Mouse (Mus musculus): ENCODE measurements around the gene Nde1. TPM values are rescaled to one million over a fixed set of nuclear protein-coding genes. Genes with fewer than 3 reads are reported as not detected.

The Nde1 gene
- 62.8 and 63.2 TPM in 2 replicates for polyA plus RNA-seq (2015; fragmentation: Nextera tagmentation; extraction: Ambion mirVana)

DNA sequence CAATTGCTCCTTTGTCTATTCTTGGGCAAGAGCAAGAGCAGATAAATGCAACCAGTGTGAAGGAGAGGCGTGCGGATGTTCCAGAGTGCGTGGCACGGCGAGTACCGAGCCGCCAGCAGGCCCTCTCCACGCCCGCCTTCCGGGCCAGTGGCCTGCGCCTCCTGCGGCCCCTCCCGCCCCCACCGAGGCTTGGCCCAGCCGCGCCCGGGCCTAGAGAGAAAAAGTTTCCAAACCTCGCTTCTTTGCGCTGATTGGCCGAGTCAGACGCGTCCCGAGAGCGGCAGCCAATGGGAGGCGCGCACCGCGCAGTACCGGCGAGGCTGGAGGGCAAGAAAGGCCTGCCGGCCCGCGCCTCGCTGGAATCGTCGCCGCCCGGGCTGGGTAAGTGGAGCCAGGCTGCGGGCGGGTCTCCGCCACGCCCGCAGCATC is at the start of gene Nde1, which contains the start of gene Marf1:
TSS of gene Nde1 (plus strand) at position 288 of the 429 bp plus-strand sequence.
TSS of gene Marf1 (minus strand) at position 364 of the 429 bp plus-strand sequence.
- Histone ChIP-seq H3K27me3 (no peaks in the 10 kb centered on the region), H3K4me1 (replicated peaks) (peaks cover 33% of the 10 kb centered on the region), H3K9me3 (no peaks in the 10 kb centered on the region), H3K4me2 (replicated peaks) (peak within 1 kb of the TSS; percentile 83), H3K9ac (replicated peaks) (peak within 1 kb of the TSS; percentile 85), H3K27ac (peak within 1 kb of the TSS; percentile 61), H3K4me3 (replicated peaks) (peak within 1 kb of the TSS; percentile 67), H3K36me3 (no peaks in the 10 kb centered on the region)
- WGBS, result under 1% methylated on average over 43 of the region's 43 CpGs
- ATAC-seq, result peak; percentile 82

DNA sequence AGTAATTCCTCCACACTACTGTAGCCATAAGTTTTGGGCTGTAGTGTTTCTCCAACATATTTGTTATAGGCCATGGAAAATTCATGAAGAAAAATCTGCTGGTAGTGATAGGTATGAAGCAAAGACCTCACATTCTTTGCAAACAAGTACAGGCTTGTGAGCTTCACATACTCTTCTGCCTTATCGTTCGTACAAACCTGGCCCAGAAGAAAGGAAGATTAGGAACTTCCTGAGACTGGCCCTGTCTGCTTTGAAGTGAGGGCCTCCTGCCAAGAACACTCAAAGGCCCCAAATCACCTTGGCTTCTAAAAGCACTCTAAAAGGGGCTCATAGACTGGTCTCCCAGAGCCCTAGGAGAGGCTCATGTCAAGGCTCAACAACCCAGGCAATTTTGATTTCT is 45.8 kb upstream of the Nde1 start:
- Histone ChIP-seq H3K9ac (replicated peaks) (no peak overlapping the region), H3K9me3 (no peaks in the 10 kb centered on the region), H3K4me1 (replicated peaks) (no peaks in the 10 kb centered on the region), H3K27ac (no peak overlapping the region), H3K27me3 (no peaks in the 10 kb centered on the region), H3K4me3 (replicated peaks) (no peak overlapping the region), H3K36me3 (peaks cover 75% of the 10 kb centered on the region), H3K4me2 (replicated peaks) (no peak overlapping the region)
- WGBS, result 88% methylated on average over 2 of the region's 2 CpGs
- no peak for ATAC-seq

DNA sequence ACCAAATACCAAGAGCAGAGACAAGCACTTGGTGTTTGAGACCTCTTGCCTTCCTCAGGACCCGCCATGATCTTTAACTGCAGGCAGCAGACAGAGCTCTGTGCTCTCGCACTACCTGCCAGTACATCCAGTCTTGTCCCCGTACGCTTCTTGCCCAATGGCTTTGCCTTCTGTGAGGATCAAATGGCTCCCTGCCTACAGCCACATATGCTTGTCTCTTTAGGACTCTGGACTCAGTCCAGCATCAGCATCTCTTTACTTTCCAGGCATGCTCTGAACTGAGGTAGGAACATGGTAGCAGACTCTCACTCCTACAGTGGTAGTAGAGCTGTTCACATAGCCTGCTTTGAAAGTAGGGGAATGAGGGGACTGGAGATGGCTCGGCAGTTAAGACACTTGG is 42.1 kb upstream of the Nde1 start:
- H3K4me3 ChIP-seq (replicated peaks), result no peak overlapping the region
- H3K36me3 ChIP-seq, result peaks cover 82% of the 10 kb centered on the region
- WGBS, result 96% methylated on average over 5 of the region's 5 CpGs
- H3K9me3 ChIP-seq, result no peaks in the 10 kb centered on the region
- ATAC-seq, result no peak
- H3K27ac ChIP-seq, result no peak overlapping the region
- no peak overlapping the region for H3K4me2 ChIP-seq (replicated peaks)
- H3K4me1 ChIP-seq (replicated peaks), result no peaks in the 10 kb centered on the region
- no peak overlapping the region for H3K9ac ChIP-seq (replicated peaks)
- H3K27me3 ChIP-seq, result no peaks in the 10 kb centered on the region

DNA sequence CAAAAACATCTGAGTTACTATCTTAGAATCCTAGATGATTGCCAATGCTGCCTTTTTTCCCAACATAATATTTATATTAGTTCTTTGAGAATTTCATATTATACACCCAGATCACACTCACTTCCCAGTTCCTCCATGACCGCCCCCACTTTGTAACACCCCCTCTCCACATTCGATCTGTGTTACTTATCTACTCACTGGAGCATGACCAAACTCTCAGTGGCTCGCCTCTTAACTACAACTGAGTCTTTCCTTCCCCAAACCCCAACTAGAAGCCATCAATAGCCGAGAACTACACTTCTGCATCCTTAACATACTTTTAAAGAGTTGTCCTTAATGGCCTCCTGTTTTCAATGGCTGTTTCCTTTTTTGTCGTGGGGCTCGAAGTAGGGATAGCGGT is 41.5 kb upstream of the Nde1 start:
- Histone ChIP-seq H3K9me3 (no peaks in the 10 kb centered on the region), H3K4me2 (replicated peaks) (no peak overlapping the region), H3K36me3 (peaks cover 82% of the 10 kb centered on the region), H3K27me3 (no peaks in the 10 kb centered on the region), H3K4me1 (replicated peaks) (no peaks in the 10 kb centered on the region), H3K9ac (replicated peaks) (no peak overlapping the region), H3K27ac (no peak overlapping the region), H3K4me3 (replicated peaks) (no peak overlapping the region)
- 96% methylated on average over 7 of the region's 7 CpGs for WGBS
- no peak for ATAC-seq

DNA sequence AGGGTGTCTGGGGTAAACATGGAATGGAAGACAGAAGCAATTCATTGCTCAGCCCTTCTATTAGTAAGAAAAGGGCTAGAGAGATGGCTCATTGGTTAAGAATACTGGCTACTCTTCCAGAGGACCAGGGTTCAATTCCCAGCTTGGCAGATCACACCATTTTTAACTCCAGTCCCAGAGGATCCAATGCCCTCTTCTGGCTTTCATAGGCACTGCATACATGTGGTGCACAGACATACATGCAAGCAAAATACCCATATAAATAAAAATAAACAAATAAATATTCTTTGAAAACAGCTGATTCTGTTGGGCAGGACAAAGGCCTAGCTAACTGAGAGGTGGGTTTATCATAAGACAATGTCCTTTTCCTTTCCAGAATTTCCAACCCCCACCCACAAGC is 40.5 kb upstream of the Nde1 start:
- H3K4me2 ChIP-seq (replicated peaks), result no peak overlapping the region
- ATAC-seq, result no peak
- H3K4me3 ChIP-seq (replicated peaks), result no peak overlapping the region
- no peaks in the 10 kb centered on the region for H3K9me3 ChIP-seq
- peaks cover 80% of the 10 kb centered on the region for H3K36me3 ChIP-seq
- no peaks in the 10 kb centered on the region for H3K27me3 ChIP-seq
- H3K9ac ChIP-seq (replicated peaks), result no peak overlapping the region
- no peaks in the 10 kb centered on the region for H3K4me1 ChIP-seq (replicated peaks)
- H3K27ac ChIP-seq, result no peak overlapping the region

DNA sequence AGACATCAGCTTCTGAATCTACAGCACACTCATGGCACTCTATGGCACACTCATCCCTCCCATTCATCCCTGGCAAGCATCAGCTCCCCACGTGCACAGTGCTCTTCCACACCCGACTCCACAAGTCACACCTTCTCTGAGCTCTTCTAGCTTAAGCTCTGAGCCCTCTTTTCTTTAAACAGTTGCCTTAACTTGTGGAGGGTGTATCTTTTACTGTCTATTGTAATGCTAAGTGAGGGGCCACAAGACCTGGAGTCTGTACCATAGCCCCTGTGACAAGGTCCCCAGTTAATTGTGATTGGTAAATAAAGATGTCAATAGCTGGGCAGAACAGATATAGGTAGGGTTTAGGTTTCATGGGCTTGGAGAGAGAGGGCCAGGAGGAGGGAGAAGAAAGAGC is 39.2 kb upstream of the Nde1 start:
- H3K36me3 ChIP-seq, result peaks cover 88% of the 10 kb centered on the region
- no peak for ATAC-seq
- no peaks in the 10 kb centered on the region for H3K9me3 ChIP-seq
- no peak overlapping the region for H3K4me2 ChIP-seq (replicated peaks)
- no peak overlapping the region for H3K27ac ChIP-seq
- H3K4me3 ChIP-seq (replicated peaks), result no peak overlapping the region
- WGBS, result 88% methylated on average over 2 of the region's 2 CpGs
- H3K4me1 ChIP-seq (replicated peaks), result no peaks in the 10 kb centered on the region
- H3K9ac ChIP-seq (replicated peaks), result no peak overlapping the region
- no peaks in the 10 kb centered on the region for H3K27me3 ChIP-seq

DNA sequence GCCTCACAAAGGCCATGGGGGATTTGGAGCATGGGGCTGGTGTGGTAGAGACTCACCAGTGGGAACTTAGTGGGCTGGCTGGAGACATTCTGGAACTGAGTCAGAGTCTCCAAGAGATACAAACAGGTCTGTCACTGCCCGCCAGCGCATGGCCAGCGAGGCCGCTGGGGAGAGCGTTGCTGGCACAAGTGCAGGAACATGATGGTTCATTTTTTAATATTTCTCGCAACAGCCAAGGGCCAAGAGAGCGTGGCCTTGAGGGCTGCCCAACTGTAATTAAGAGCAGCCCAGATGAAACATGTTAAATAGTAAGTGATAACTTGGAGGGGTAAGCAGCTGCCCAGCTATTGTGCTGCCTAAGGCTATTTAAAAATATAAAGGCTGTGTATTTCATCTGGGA is 38.4 kb upstream of the Nde1 start:
- Histone ChIP-seq H3K27me3 (no peaks in the 10 kb centered on the region), H3K27ac (no peak overlapping the region), H3K36me3 (peaks cover 96% of the 10 kb centered on the region), H3K9ac (replicated peaks) (no peak overlapping the region), H3K9me3 (no peaks in the 10 kb centered on the region), H3K4me1 (replicated peaks) (no peaks in the 10 kb centered on the region), H3K4me2 (replicated peaks) (no peak overlapping the region), H3K4me3 (replicated peaks) (no peak overlapping the region)
- no peak for ATAC-seq
- WGBS, result 99% methylated on average over 7 of the region's 7 CpGs

DNA sequence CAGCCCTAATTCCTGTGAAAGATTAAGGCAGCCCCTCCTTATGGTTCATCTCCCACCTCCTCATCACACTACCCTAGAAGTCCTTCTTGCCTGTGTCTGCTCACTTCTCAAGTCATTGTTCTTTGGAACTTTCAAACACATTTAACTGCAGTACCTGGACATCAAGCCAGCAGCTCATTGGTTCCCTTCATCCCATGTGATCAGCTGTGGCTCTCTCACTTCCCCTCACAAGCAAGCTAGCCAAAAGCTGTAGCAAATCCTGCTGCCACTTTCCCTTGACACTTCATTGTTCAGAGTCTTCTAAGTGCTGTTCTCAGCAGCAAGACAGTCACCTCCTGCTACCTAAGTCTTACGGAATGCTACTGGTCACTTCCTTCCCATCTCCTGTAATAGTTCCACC is 37.8 kb upstream of the Nde1 start:
- H3K36me3 ChIP-seq, result peaks cover 97% of the 10 kb centered on the region
- no peak overlapping the region for H3K4me2 ChIP-seq (replicated peaks)
- no peaks in the 10 kb centered on the region for H3K9me3 ChIP-seq
- no peak overlapping the region for H3K27ac ChIP-seq
- H3K4me1 ChIP-seq (replicated peaks), result no peaks in the 10 kb centered on the region
- no peaks in the 10 kb centered on the region for H3K27me3 ChIP-seq
- ATAC-seq, result no peak
- no peak overlapping the region for H3K9ac ChIP-seq (replicated peaks)
- WGBS, result 97% methylated on average over 1 of the region's 1 CpGs
- H3K4me3 ChIP-seq (replicated peaks), result no peak overlapping the region

DNA sequence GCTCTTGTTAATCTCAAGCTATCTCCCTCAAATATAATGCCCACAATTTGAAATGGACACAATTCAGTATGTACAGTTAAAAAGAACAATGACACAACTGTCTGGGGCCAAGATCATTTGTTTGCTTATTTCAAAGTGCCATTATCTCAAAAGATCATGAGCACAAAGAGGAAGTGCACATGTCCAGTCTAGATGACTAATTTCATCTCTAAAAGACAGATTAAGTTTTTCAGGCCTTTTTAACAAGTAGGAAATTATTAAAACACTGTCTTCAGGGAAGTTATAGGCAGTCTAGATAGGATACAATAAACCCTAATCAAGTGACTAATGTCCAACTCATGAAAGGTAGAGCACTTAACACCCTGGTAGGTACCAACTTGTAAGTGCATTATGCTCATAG is 34.1 kb upstream of the Nde1 start:
- H3K9ac ChIP-seq (replicated peaks), result no peak overlapping the region
- no peak overlapping the region for H3K27ac ChIP-seq
- H3K9me3 ChIP-seq, result no peaks in the 10 kb centered on the region
- H3K27me3 ChIP-seq, result no peaks in the 10 kb centered on the region
- no peak overlapping the region for H3K4me3 ChIP-seq (replicated peaks)
- H3K4me2 ChIP-seq (replicated peaks), result no peak overlapping the region
- ATAC-seq, result no peak
- no peaks in the 10 kb centered on the region for H3K4me1 ChIP-seq (replicated peaks)
- peaks cover 96% of the 10 kb centered on the region for H3K36me3 ChIP-seq

DNA sequence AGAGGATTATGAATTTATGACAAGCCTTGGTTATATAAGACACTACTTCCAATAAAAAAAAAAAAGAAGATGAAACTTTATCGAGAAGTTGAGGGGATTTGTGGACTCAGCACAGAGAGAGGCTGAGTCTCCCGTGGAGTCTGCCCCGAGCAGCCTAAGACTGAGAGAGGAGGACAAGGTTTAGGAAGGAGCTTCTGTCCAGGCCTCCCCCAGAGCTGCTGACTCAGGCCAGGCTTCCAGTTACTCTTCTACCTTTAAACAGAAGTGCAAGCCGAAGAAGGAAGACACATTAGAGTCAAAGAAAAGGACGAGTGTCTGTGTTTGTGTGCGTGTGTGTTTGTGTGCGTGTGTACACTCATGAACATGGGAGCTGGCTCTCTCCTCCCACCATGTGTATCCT is 32.3 kb upstream of the Nde1 start:
- H3K9me3 ChIP-seq, result no peaks in the 10 kb centered on the region
- H3K27me3 ChIP-seq, result no peaks in the 10 kb centered on the region
- no peak overlapping the region for H3K4me3 ChIP-seq (replicated peaks)
- H3K4me2 ChIP-seq (replicated peaks), result no peak overlapping the region
- WGBS, result 93% methylated on average over 7 of the region's 7 CpGs
- H3K27ac ChIP-seq, result no peak overlapping the region
- ATAC-seq, result no peak
- no peak overlapping the region for H3K9ac ChIP-seq (replicated peaks)
- H3K4me1 ChIP-seq (replicated peaks), result no peaks in the 10 kb centered on the region
- peaks cover 96% of the 10 kb centered on the region for H3K36me3 ChIP-seq

DNA sequence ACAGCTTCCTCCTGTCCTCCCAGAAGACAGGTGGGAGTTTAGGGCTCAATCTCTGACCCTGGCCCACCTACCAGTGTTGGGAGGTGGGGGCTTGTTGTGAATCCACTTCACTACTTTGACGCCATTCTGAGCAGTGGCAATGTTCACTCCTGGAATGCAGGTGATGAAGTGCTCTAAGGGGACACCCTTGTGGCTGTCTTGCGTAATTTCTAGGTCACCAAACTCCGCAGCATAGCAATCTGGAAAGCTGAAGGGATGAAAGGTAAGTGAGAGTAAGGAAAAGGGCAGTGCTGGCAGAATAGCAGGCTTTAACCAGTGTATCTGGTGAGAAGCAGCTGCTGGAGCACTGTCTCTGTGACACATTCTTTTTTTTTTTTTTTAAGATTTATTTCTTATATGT is 31.7 kb upstream of the Nde1 start:
- WGBS, result 84% methylated on average over 3 of the region's 3 CpGs
- H3K9ac ChIP-seq (replicated peaks), result no peak overlapping the region
- H3K27me3 ChIP-seq, result no peaks in the 10 kb centered on the region
- H3K27ac ChIP-seq, result no peak overlapping the region
- peaks cover 96% of the 10 kb centered on the region for H3K36me3 ChIP-seq
- no peak overlapping the region for H3K4me3 ChIP-seq (replicated peaks)
- H3K4me1 ChIP-seq (replicated peaks), result no peaks in the 10 kb centered on the region
- ATAC-seq, result no peak
- H3K9me3 ChIP-seq, result no peaks in the 10 kb centered on the region
- H3K4me2 ChIP-seq (replicated peaks), result no peak overlapping the region

DNA sequence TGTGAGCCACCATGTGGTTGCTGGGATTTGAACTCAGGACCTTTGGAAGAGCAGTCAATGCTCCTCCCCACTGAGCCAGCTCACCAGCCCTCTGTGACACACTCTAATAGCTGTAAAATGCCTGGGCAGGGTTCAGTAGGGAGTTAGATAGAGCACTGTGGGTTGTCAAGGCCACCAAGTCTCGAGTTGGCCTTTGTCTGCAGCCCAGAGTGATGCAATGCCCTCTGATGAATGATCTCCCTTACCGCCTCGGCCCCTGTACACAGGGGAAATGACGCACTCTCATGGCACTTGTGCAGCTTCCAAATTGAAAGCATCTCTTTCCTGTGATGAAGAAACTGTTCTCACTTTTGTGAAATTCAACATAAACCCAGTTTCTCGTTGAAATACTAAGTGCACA is 31.2 kb upstream of the Nde1 start:
- Histone ChIP-seq H3K27ac (no peak overlapping the region), H3K4me1 (replicated peaks) (no peaks in the 10 kb centered on the region), H3K36me3 (peaks cover 97% of the 10 kb centered on the region), H3K27me3 (no peaks in the 10 kb centered on the region), H3K4me3 (replicated peaks) (no peak overlapping the region), H3K9ac (replicated peaks) (no peak overlapping the region), H3K4me2 (replicated peaks) (no peak overlapping the region), H3K9me3 (no peaks in the 10 kb centered on the region)
- no peak for ATAC-seq
- WGBS, result 88% methylated on average over 5 of the region's 5 CpGs

DNA sequence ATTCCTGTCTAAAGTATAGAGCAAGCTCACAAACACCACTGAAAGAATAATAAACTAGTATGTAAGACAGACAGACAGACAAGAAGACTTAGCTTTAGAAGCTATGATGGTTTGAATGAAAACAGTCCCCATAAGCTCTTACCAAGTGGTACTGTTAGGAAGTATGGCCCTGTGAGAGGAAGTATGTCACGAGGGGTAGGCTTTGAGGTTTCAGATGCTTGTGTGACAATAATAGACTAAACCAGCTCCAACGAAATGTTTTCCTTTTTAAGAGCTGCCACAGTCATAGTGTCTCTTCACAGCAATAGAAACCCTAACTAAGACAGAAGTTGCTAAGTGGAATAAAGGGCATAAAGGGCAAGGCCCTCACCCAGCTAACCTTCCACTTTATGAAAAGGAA is 28.1 kb upstream of the Nde1 start:
- Histone ChIP-seq H3K27ac (no peak overlapping the region), H3K4me3 (replicated peaks) (no peak overlapping the region), H3K27me3 (no peaks in the 10 kb centered on the region), H3K4me2 (replicated peaks) (no peak overlapping the region), H3K4me1 (replicated peaks) (no peaks in the 10 kb centered on the region), H3K9me3 (no peaks in the 10 kb centered on the region), H3K36me3 (peaks cover 94% of the 10 kb centered on the region), H3K9ac (replicated peaks) (no peak overlapping the region)
- 88% methylated on average over 2 of the region's 2 CpGs for WGBS
- ATAC-seq, result no peak
